Mouse (Mus musculus) heart, postnatal 0 days (tissue): ENCODE results near the gene P4ha3.

Source experiments
- CTCF ChIP-seq: IDR thresholded peaks from 2 replicates; pipeline ENCODE4 v1.5.1; 2016; ENCODE audit warnings: antibody characterized with exemption, control low read depth, low read depth
- EP300 ChIP-seq: IDR thresholded peaks from 2 replicates; pipeline ENCODE4 v1.6.1; 2016; ENCODE audit warnings: antibody characterized with exemption, low read depth

GRCm38 (mm10) chr7:100288622-100289021 lies 3.3 kb downstream of the P4ha3 start:
- TF ChIP-seq EP300 (no peak), CTCF (no peak)
